Mouse (Mus musculus): ENCODE results near the gene Nos2.

Nos2 gene

GRCm38 (mm10) chr11:78959841-78960520, 39.4 kb downstream of the Nos2 start:
- peak in 1 of 2 experiments; percentile 38 for DNase-seq

DNA sequence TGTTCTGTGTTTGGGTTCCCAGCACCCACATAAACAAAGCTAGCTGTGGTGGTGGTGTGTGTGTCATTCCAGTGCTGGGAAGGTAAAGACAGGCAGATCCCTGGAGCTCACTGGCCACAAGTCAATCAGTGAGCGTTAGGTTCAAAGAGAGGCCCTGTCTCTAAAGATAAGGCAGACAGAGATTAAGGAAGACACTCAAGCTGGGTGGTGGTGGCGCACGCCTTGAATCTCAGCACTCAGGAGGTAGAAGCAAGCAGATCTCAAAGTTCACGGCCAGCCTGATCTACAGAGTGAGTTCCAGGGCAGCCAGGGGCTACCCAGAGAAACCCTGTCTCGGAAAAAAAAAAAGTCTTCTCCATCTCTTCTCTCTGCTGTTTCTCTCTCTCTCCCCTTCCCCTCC, 40.6 kb downstream of the Nos2 start:
- DNase-seq, result no peak

DNA sequence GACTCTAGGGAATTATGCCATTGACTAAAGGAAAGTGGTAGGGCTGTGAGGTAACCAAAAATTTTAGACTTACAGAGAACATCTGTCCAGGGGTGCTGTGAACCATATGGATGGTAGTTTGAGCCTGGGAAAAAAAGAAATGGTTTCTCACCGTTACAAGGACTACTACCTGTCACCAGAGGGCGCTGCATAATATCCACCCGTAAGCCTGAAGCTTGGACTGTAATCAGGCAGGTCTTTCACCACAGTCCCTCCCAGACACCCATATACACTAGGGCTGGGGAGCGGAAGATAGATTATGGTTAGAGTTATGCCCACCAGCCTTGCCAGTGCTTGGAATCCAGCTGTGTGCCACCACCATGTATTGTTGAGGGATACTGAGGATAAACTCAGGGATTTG, 46.8 kb downstream of the Nos2 start:
- DNase-seq, result peak; percentile 44 to 76

DNA sequence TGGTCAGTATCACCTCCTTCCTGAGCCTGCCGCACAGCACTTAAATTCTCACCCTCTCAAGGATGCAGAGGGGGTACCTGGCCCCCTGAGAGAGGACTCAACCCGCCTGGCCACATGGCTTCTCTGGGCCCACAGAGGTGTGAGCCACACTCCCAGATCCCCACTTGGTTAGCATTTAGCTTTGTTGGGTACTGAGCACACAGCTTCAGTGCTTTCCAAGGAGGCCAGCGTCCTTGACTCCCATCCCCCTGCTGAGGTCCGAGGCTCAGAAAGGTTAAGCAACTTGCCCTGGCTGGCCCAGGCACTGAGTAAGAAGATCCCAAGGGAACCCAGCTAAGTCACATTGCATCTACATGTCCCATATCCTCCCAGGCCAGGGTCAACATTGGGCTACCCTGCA, 47.5 kb downstream of the Nos2 start:
- DNase-seq, result peak in 1 of 2 experiments; percentile 43

GRCm38 (mm10) chr11:78971096-78971495, 50.5 kb downstream of the Nos2 start:
- peak in 1 of 2 experiments; percentile 26 for DNase-seq

DNA sequence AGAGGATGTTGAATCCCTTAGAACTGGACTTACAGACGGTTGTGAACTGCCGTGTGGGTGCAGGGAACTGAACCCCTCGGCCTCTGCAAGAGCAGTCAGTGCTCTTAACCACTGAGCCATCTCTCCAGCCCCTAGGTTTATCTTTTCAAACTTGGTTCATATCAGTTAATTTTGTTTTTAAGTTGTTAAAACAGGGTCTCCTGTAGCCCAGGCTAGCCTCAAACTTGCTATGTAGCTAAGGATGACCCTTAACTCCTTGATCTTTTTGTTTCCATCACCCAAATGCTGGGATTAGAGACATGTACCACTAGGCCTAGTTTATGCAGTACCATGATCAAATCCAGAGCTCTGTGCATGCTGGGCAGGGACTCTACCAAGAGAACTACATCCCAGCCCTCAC, 51.2 kb downstream of the Nos2 start:
- DNase-seq, result no peak

DNA sequence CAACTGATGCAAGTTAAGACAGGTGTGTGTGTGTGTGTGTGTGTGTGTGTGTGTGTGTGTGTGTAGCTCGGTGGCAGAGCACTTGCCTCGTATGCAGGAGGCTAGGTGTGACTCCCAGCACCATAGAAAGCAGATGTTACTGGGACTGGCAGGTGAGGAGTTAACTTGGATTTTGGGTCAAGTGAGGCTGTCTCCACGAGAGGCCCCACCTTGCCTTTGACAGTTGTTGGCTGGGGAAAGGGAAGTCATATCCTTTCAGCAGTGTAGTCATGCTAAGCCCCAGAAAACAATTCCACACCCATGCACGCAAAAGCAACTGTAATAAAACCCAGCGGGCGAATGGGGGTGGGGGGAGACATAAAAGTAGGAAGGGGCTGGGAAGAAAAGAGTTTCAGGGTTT, 51.7 kb downstream of the Nos2 start:
- DNase-seq, result no peak

DNA sequence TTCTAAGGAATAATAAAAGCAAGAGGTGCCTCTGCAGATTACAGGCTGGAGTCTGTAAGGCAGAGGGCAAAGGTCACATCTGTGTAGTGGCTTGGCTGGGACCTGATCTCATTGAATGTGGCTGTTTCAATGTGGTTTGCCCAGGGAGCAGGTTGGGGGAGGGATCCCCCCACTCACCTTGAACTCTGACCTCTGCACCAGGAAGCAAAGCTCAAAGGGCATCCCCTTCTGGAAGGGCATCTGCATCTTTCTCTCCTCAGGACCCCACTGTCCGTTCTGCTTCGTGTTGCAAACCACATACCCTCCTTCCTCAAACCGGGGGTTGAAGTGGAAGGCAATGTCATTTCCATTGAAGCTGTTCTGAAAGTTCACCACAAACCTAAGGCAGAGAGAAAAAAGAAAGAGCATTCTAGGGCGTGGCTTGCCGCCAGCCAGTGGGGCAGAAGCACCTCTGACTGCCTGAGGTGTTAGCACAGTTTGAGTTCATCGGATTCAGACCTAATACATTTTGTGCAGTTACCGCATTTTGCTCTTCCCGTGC, 52.3 kb downstream of the Nos2 start:
- peak in 1 of 2 experiments; percentile 25 for DNase-seq

- peak; percentile 25 to 65 for DNase-seq
These were observed 53.0 kb downstream of the Nos2 start for GRCm38 (mm10) chr11:78973381-78974150.

DNA sequence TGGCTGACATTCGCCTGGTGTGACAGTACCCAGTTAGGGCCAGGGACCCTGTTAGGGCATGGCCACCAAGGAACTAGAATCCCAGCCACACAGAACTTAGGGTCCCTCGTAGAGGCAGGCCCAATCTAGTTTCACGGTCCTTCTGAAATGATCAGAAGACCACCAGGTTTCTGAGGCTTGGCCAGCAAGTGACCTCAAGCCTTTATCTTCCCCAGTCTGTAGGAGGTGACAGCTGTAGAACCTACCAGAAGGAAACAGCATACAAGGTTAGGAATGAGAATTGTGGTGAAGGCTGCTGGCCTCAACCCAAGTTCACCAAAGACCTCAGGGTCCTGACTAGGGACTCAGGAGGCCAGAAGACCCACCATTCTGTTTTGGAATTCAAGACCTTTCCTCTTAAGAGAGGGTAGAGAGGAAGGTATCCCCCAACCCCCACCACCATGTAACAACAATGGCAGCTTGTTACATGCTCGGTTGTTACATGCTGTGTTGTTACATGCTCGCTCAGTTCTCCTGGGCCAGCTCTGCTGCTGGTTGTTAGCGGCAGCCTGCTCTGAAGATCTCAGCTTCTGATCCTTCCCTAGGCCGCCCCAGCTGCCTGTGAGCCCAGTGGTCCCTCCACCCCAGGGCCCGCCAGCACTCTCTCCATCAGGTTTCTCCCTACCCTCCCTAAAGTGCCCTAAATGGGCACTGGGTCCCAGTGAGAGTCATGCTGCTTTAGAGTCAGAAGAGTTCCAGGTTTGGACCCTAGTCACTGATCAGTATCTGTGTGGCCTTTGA, 56.3 kb downstream of the Nos2 start:
- DNase-seq, result peak in 1 of 2 experiments; percentile 18

DNA sequence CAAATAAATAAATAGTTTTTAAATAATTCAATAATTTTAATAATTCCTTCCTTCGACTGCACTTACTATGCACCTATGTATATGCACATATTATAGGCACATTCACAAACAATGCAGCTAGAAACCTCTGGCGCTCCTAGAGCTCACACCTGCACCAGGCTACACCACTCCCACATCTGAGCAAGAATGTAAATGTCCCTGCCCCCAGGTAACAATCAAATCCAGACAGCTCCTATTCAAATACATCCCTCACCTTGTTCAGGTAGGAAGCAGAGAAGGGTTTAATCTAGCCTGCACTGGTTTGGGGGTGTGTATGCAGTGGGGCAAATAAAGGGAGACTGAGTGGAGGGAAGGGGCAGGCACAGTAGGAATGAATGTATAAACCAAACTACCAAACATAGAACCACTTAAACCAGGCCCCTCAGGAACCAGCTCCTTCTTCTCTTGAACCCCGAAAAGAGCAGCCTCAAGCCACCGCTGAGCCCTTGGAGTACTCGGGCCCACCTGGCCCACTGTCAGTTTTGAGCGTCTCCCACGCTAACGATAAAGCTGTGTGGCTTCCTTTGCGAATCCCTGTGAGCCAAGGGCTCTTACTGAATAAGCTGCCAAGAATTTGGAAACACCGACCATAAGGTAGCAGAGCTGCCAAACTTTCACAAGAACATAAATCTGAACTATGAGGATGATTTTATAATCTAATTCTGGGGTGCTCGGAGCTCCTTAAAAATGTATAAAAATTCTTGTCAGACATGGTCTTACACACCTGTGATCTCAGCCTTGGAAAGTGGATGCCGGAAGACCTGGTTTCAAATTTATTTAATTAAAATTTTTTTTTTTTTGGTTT, 57.8 kb downstream of the Nos2 start:
- peak in 1 of 2 experiments; percentile 17 for DNase-seq

DNA sequence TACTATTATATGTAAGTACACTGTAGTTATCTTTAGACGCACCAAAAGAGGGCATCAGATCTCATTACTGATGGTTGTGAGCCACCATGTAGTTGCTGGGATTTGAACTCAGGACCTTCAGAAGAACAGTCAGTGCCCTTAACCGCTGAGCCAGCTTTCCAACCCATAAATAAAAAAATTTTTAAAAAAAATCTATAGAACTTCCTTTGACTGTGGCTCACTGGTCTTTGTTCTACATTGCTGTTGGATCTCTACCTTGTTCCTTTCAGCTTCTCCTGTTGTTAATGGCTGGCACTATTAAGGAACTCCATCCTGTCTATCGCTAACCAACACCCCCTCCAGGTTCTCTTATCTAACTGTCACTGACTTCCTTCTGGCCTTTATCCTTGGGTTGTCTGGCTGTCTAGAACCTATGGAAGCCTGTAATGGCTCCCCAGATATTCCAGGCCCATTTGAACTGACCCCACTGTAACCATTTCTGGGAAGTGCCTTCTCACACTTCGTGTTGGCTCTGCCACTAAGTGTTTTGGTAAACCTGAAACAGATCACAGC, 59.6 kb downstream of the Nos2 start:
- DNase-seq, result no peak

DNA sequence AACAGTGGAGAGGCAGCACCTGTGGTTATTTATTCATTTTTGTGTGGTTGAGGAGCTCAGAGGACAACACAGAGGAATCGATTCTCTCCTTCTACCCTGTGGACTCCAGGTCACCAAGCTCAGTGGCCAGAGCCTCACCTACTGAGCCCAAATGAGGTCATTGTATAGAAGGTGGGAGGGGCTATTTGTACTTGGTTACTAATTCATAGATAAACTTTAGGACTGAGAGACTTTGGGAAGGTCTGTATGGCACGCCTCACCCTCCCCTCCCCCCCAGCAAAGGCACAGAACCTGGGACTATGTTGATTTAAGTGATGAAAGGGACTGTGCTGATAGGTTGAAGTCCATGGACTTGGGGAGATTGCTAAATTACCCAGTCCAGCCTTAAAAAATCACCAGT, 61.5 kb downstream of the Nos2 start:
- peak in 1 of 2 experiments; percentile 6 for DNase-seq

- peak in 1 of 2 experiments; percentile 35 for DNase-seq
These were observed 62.1 kb downstream of the Nos2 start for GRCm38 (mm10) chr11:78982513-78983291.

DNA sequence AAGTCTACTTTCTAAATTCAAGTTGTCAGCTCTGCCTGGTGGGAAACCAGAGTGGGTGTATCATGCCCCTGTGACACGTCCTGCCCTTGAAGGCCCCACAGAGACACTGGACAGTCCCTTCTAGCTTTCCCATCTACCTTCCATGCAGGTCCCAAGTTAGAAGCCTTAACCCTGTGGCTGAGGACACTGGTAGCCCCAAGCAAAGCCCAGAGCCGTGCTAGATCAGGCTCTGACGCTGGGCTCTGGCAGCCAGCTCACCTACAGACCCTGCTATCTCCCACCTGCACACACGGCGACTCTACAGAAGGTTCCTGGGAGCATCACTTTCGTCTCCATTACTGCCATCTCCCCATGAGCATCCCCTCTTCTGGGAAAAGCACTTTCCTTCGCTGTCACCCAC, 63.0 kb downstream of the Nos2 start:
- DNase-seq, result peak in 1 of 2 experiments; percentile 29

DNA sequence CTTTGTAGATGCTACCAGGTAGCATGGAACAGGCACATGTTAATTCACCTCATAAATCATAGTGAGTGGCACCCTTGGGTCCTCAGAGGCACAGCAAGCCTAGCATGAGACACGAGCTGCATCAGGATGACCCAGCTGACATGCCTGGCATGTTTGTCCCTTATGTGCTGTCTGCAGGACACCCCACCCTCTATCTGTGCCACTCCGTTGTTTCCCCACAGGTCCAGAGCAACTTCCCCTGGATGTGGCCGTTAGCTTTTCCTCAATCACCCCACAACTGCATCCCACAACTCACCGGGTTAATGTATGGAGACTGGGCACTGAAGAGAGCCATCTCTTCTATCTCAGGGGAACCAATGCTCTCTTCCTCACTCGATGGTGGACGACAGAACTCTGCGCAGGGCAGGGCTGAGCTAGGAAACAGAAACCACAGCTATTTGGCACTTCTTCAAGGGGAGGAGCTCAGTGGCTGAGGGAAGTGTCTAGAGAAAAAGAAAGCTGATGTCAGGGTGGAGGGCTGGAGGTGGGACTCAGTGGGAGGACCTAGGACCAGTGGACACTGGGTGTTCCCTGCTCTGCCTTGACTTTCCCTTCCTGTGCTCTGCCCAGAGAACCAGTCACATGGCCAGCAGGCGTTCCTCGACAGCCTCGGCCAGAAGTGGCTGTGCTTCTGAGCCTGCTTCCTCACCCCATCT, 64.0 kb downstream of the Nos2 start, which contains the start of gene Lgals9:
Gene Lgals9 (minus strand): TSS at position 464 of the 695 bp plus-strand sequence.
- peak; percentile 80 to 84 for DNase-seq

GRCm38 (mm10) chr11:78985505-78985904, 64.9 kb downstream of the Nos2 start:
- DNase-seq, result peak in 1 of 2 experiments; percentile 3

- DNase-seq, result peak in 1 of 2 experiments; percentile 8
These were observed 65.9 kb downstream of the Nos2 start for GRCm38 (mm10) chr11:78986311-78987002.

GRCm38 (mm10) chr11:78989206-78989605, 68.6 kb downstream of the Nos2 start:
- DNase-seq, result peak in 1 of 2 experiments; percentile 19

All from kidney, postnatal 25 days (tissue).